Mouse (Mus musculus) heart, embryonic 10.5 days (tissue): ENCODE results near the gene Atp23. TPM values are rescaled to one million over a fixed set of nuclear protein-coding genes. Genes with fewer than 3 reads are reported as not detected.
"Not testable (repeated sequence)": the region's sequence is repeated elsewhere in the genome, so short reads cannot be mapped to it uniquely, and the experiment has no call there.

ENCODE experiments used
- DNase-seq: peaks from one replicate; pipeline ENCODE4 v3.0.0-alpha.2; 2017; ENCODE audit warnings: low spot score
- H3K27ac ChIP-seq: fragments of 300-500 bp; sonication (generic); 2 replicates; pipeline ENCODE4 v1.5.1; 2016; ENCODE audit warnings: mild to moderate bottlenecking
- H3K27me3 ChIP-seq: fragments of 300-500 bp; sonication (generic); 2 replicates; pipeline ENCODE4 v1.6.1; 2016; ENCODE audit warnings: mild to moderate bottlenecking; ENCODE audit not compliant: poor library complexity, insufficient read depth, severe bottlenecking
- H3K36me3 ChIP-seq: fragments of 300-500 bp; sonication (generic); 2 replicates; pipeline ENCODE4 v1.6.1; 2016; ENCODE audit warnings: mild to moderate bottlenecking, moderate library complexity
- H3K4me1 ChIP-seq: fragments of 300-500 bp; sonication (generic); 2 replicates; pipeline ENCODE4 v1.6.1; 2016; ENCODE audit warnings: mild to moderate bottlenecking
- H3K4me3 ChIP-seq: fragments of 300-500 bp; sonication (generic); 2 replicates; pipeline ENCODE4 v1.5.1; 2016; ENCODE audit warnings: mild to moderate bottlenecking, moderate library complexity
- H3K9me3 ChIP-seq: fragments of 300-500 bp; sonication (generic); 2 replicates; pipeline ENCODE4 v1.6.1; 2016; ENCODE audit warnings: mild to moderate bottlenecking, moderate library complexity
- WGBS: fragments of 180-500 bp; shearing (Covaris S2); methylation state at CpG from one replicate; pipeline ENCODE4 v1.1.7; 2016; 5-methylcytosine and 5-hydroxymethylcytosine counted together
- polyA plus RNA-seq: library from polyadenylated mRNA; unstranded; fragments of >200 nt; fragmentation: Nextera tagmentation; extraction: Ambion mirVana; gene quantifications from 2 replicates; pipeline ENCODE4 v1.2.1, GENCODE M21; 2016

The Atp23 gene
- polyA plus RNA-seq, 1 experiment from 2014 or later, result 15.4 TPM

DNA sequence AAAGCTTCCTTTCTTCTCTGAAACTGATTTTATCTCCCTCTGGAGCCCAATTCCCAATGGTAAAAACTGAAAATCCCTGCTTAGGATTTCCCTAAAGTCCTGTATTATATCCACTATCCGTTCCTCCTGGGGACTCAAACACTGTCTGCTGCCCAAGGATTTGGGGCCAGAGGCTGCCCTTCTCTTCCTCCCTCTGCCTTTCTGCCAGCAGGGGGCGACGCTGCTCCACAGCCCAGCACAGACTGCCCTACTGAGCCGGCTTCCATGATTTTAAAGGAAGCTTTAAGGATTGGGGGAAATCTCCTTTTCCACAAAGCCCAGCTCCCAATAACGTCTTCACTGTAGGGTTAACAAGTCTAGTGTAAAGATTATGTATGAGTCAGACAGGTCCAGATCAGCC is 68.1 kb downstream of the Atp23 start:
- H3K27me3 ChIP-seq, result no peaks in the 10 kb centered on the region
- no peak overlapping the region for H3K27ac ChIP-seq
- H3K36me3 ChIP-seq, result no peaks in the 10 kb centered on the region
- WGBS, result 34% methylated on average over 5 of the region's 5 CpGs
- no peaks in the 10 kb centered on the region for H3K9me3 ChIP-seq
- DNase-seq, result no peak
- no peaks in the 10 kb centered on the region for H3K4me1 ChIP-seq
- no peak overlapping the region for H3K4me3 ChIP-seq

DNA sequence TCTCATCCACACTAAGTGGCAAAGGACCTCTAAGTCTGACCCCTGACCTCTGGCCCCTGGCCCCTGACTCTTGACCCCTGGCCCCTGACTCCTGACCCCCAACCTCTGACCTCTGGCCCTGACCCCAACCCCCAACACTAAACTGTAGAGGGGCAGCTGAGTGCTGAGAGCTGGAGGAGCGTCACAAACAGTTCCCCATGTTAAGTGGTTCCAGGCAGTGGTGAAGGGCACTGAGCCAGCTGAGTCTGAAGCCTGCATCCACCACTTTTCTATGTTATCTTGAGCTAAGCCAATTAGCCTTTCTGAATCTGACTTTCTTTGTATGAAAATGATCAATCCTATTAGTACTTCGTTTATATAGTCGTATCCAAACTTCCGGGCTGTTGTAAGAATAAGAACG is 69.8 kb downstream of the Atp23 start:
- Histone ChIP-seq H3K9me3 (no peaks in the 10 kb centered on the region), H3K4me3 (no peak overlapping the region), H3K27me3 (no peaks in the 10 kb centered on the region), H3K27ac (no peak overlapping the region), H3K36me3 (no peaks in the 10 kb centered on the region), H3K4me1 (no peaks in the 10 kb centered on the region)
- no peak for DNase-seq
- whole genome bisulfite sequencing, result 86% methylated on average over 5 of the region's 5 CpGs

DNA sequence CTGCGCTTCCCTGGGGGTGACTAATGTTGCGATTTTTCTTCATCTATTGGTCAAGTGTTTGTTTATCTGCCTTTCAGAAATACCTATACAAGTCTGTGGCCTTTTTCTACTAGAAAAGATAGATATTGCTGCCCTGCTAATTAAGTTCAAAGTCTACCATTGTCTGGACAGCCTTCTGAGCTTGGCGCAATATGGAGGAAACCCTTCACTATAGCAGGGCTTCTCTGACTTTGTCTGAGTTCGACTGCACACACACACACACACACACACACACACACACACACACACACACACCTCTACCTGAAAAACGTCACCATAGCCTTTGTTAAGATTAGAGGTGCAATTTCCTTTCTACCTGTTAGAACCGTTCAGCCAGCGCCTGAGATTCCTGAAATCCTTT is 72.5 kb downstream of the Atp23 start:
- WGBS, result 74% methylated on average over 7 of the region's 7 CpGs
- peak; percentile 35 for DNase-seq
- Histone ChIP-seq H3K27me3 (no peaks in the 10 kb centered on the region), H3K27ac (no peak overlapping the region), H3K4me3 (no peak overlapping the region), H3K4me1 (no peaks in the 10 kb centered on the region), H3K36me3 (no peaks in the 10 kb centered on the region), H3K9me3 (no peaks in the 10 kb centered on the region)

DNA sequence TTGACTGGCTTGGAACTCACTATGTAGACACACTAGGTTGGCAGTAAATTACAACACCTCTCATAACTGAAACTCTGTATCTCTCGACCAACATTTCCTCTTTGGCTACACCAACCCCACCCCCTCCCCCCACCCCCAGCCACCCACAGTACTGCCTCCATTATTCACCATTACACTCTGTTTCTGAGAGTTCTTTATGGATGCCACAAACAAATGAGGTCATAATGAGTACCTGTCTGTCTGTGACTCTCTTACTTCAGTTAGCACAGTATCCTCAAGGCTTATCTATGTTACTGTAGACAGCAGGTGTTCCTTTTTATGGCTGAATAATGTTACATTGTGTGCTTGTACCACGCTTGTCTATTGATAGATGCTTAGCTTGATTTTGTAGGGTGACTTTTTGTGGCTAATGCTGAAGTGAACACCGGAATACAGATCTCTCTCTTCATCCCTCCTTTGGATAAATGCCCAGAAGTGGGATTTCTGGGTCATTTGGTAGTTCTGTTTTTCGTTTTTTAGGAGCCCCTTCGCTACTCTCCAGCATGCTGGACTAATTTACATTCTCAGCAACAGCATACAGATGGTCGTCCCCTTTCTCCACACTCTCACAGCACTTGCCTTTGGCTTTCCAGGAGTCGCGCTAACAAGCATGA is 73.1 kb downstream of the Atp23 start:
- 69% methylated on average over 8 of the region's 8 CpGs for WGBS
- H3K4me3 ChIP-seq, result no peak overlapping the region
- no peaks in the 10 kb centered on the region for H3K27me3 ChIP-seq
- no peaks in the 10 kb centered on the region for H3K4me1 ChIP-seq
- no peaks in the 10 kb centered on the region for H3K9me3 ChIP-seq
- no peak for DNase-seq
- no peaks in the 10 kb centered on the region for H3K36me3 ChIP-seq
- no peak overlapping the region for H3K27ac ChIP-seq

DNA sequence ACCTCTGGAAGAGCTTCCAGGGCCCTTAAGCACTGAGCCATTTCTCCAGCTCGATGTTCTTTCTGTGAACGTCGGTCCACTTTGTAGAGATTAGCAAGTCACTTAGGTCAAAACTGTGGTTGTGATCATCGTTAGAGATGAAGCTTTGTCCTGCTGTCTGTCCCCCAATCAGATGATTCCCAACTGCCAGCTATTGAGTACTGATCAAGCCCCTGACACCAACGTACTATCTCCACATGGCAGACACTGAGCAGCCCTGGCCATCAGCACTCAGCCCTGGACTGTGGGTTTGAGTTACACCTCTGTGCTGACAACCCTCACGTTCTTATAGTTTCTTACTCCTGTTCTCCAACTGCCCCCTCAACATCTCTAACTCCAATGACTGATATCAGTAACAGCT is 74.2 kb downstream of the Atp23 start:
- no peaks in the 10 kb centered on the region for H3K27me3 ChIP-seq

DNA sequence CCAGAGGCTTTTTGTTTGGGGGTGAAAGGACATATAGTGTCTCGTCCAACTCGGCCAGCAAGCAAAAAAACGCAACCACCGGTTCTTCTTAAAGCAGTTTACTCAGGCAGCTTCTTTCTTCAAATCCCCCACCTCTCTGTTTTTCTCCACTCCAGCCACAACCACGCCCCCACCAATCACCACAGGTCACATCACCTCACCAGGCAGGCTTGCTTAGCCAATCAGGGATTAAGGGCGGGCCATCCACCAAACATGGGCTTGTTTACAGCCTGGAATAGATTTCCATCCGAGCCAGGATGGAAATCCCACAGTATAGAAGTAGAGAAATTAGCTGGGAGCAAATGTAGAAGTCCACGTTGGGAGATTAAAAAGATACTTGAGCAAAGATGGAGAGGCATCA is 74.9 kb downstream of the Atp23 start:
- not testable (repeated sequence) for H3K4me3 ChIP-seq, H3K27ac ChIP-seq, H3K36me3 ChIP-seq, H3K27me3 ChIP-seq, H3K4me1 ChIP-seq, H3K9me3 ChIP-seq
- WGBS, result 85% methylated on average over 8 of the region's 8 CpGs
- peak; percentile 51 for DNase-seq

More for the DNA sequence above, 74.2 kb downstream of the Atp23 start:
- Histone ChIP-seq H3K36me3 (no peaks in the 10 kb centered on the region), H3K4me3 (no peak overlapping the region), H3K9me3 (no peaks in the 10 kb centered on the region), H3K4me1 (no peaks in the 10 kb centered on the region), H3K27ac (no peak overlapping the region)
- DNase-seq, result peak; percentile 51
- WGBS, result 88% methylated on average over 6 of the region's 6 CpGs

DNA sequence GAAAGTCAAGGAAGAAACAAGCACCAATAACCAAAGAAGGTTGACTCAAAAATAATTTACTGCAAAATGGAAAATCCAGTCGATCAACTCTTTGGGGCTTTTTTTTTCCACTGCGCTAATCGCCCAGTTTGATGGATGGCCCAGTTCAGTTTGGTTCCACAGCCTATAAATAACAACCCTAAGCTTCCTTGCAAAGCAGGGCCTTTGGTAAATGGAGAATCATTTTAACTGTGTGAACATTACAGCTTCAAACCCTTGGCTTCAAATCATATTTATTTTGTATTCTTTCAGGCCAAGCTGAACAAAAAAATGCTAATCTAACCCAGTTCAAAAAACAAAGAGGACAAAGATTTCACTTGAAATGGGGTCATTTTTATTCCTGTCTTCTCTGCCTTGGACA is 78.7 kb downstream of the Atp23 start:
- 88% methylated on average over 3 of the region's 3 CpGs for whole genome bisulfite sequencing
- no peaks in the 10 kb centered on the region for H3K36me3 ChIP-seq
- no peak overlapping the region for H3K27ac ChIP-seq
- no peaks in the 10 kb centered on the region for H3K9me3 ChIP-seq
- H3K4me3 ChIP-seq, result no peak overlapping the region
- H3K27me3 ChIP-seq, result no peaks in the 10 kb centered on the region
- no peaks in the 10 kb centered on the region for H3K4me1 ChIP-seq
- no peak for DNase-seq

Other genes starting within 250 kb of the Atp23 start
- 37.8 and 46.2 TPM in 2 replicates for gene Ctdsp2, start 77.4 kb upstream of the Atp23 start, polyA plus RNA-seq
- gene Avil, start 99.4 kb upstream of the Atp23 start, polyA plus RNA-seq, result 0.07 TPM in 1 of 2 replicates, not detected in the other
- gene Tsfm, start 129.5 kb upstream of the Atp23 start, polyA plus RNA-seq, result 114 TPM in 2 replicates
- 46.4 and 54.8 TPM in 2 replicates for gene Mettl1, start 140.1 kb upstream of the Atp23 start, polyA plus RNA-seq
- gene Eef1akmt3, start 140.2 kb upstream of the Atp23 start, polyA plus RNA-seq, result 0.18 and 0.23 TPM in 2 replicates
- 0.09 TPM in 1 of 2 replicates, not detected in the other for gene Cyp27b1, start 146.9 kb upstream of the Atp23 start, polyA plus RNA-seq
- gene March9, start 158.8 kb upstream of the Atp23 start, polyA plus RNA-seq, result 0.15 and 0.24 TPM in 2 replicates
- 1,495 and 2,024 TPM in 2 replicates for gene Cdk4, start 162.2 kb upstream of the Atp23 start, polyA plus RNA-seq
- 138 and 154 TPM in 2 replicates for gene Tspan31, start 168.9 kb upstream of the Atp23 start, polyA plus RNA-seq
- gene Agap2, start 173.9 kb upstream of the Atp23 start, polyA plus RNA-seq, result 0.50 TPM in 1 of 2 replicates, not detected in the other
- gene Os9, start 219.8 kb upstream of the Atp23 start, polyA plus RNA-seq, result 44.4 and 48.8 TPM in 2 replicates